Mouse (Mus musculus) MEL (cell line): ENCODE results near the gene Psmd9. TPM values are rescaled to one million over a fixed set of nuclear protein-coding genes. Genes with fewer than 3 reads are reported as not detected.

ENCODE experiments used
- DNase-seq: peaks from one replicate; pipeline ENCODE4 v3.0.0; 2011; ENCODE audit warnings: low read depth, low spot score
- H3K27ac ChIP-seq: 2 replicates; pipeline ENCODE4 v1.5.1; 2012; ENCODE audit warnings: low read depth, mild to moderate bottlenecking, control low read depth, low read length, moderate library complexity; ENCODE audit not compliant: control insufficient read depth
- H3K27me3 ChIP-seq, 2 experiments: fragments of 150-350 bp in 1 of 2; sonication (generic) in 1 of 2; 2 replicates each; pipeline ENCODE4 v1.6.1; 2012; ENCODE audit warnings: low read length in 2 of 2, mild to moderate bottlenecking in 2 of 2, improper control_type of control experiment in 1 of 2, moderate library complexity in 1 of 2; ENCODE audit not compliant: insufficient read depth in 2 of 2, control insufficient read depth in 1 of 2
- H3K36me3 ChIP-seq, 2 experiments: 2 replicates each; pipeline ENCODE4 v1.6.1; 2012 to 2014; ENCODE audit warnings: low read length in 2 of 2, improper control_type of control experiment in 1 of 2, inconsistent platforms in 1 of 2, mild to moderate bottlenecking in 1 of 2; ENCODE audit not compliant: insufficient read depth in 2 of 2, control insufficient read depth in 1 of 2
- H3K4me1 ChIP-seq, 2 experiments: fragments of 150-350 bp in 1 of 2; sonication (generic) in 1 of 2; 2 replicates each; pipeline ENCODE4 v1.6.1; 2012; ENCODE audit warnings: low read length in 2 of 2, improper control_type of control experiment in 1 of 2, mild to moderate bottlenecking in 1 of 2; ENCODE audit not compliant: insufficient read depth in 2 of 2, control insufficient read depth in 1 of 2
- H3K4me3 ChIP-seq, 2 experiments: fragments of 150-350 bp in 1 of 2; sonication (generic) in 1 of 2; 2 replicates each; pipeline ENCODE4 v1.5.1; 2012; ENCODE audit warnings: low read depth in 2 of 2, low read length in 2 of 2, mild to moderate bottlenecking in 2 of 2, moderate library complexity in 2 of 2, control low read depth in 1 of 2, improper control_type of control experiment in 1 of 2; ENCODE audit not compliant: control insufficient read depth in 1 of 2, insufficient read depth in 1 of 2
- H3K79me2 ChIP-seq: 2 replicates; pipeline ENCODE4 v1.6.1; 2012; ENCODE audit warnings: mild to moderate bottlenecking, low read length, moderate library complexity; ENCODE audit not compliant: control insufficient read depth, poor library complexity, insufficient read depth
- H3K9ac ChIP-seq: 2 replicates; pipeline ENCODE4 v1.6.1; 2012; ENCODE audit warnings: low read depth, mild to moderate bottlenecking, control low read depth, low read length, moderate library complexity; ENCODE audit not compliant: control insufficient read depth, poor library complexity, severe bottlenecking
- H3K9me3 ChIP-seq: fragments of 150-350 bp; sonication (generic); replicated peaks from 2 replicates; pipeline ENCODE4 v1.6.1; 2012; ENCODE audit warnings: mild to moderate bottlenecking, low read length, improper control_type of control experiment, moderate library complexity; ENCODE audit not compliant: insufficient read depth
- BHLHE40 ChIP-seq: IDR thresholded peaks from 2 replicates; pipeline ENCODE4 v1.6.1; 2012; ENCODE audit warnings: low read depth, mild to moderate bottlenecking, inconsistent platforms, low read length, improper control_type of control experiment, borderline replicate concordance
- CHD1 ChIP-seq: IDR thresholded peaks from 2 replicates; pipeline ENCODE4 v1.6.1; 2012; ENCODE audit warnings: low read depth, mild to moderate bottlenecking, inconsistent platforms, low read length, improper control_type of control experiment
- CHD2 ChIP-seq: IDR thresholded peaks from 2 replicates; pipeline ENCODE4 v1.6.1; 2011; ENCODE audit warnings: low read length, improper control_type of control experiment
- CTCF ChIP-seq, 3 experiments: IDR thresholded peaks in 2 of 3; conservative IDR thresholded peaks in 1 of 3; 2 replicates each; pipeline ENCODE4 v1.5.1; 2011 to 2012; ENCODE audit warnings: low read length in 3 of 3, low read depth in 2 of 3, mild to moderate bottlenecking in 2 of 3, improper control_type of control experiment in 1 of 3, inconsistent platforms in 1 of 3, mixed read lengths in 1 of 3, moderate library complexity in 1 of 3; ENCODE audit not compliant: control insufficient read depth in 1 of 3, insufficient read depth in 1 of 3, poor library complexity in 1 of 3, severe bottlenecking in 1 of 3
- ELF1 ChIP-seq: IDR thresholded peaks from 2 replicates; pipeline ENCODE4 v1.6.1; 2014; ENCODE audit warnings: low read depth, mild to moderate bottlenecking, inconsistent platforms, low read length, improper control_type of control experiment, moderate library complexity
- EP300 ChIP-seq, 2 experiments: IDR thresholded peaks; 2 replicates each; pipeline ENCODE4 v1.6.1; 2011; ENCODE audit warnings: improper control_type of control experiment in 2 of 2, low read length in 2 of 2, low read depth in 1 of 2, mild to moderate bottlenecking in 1 of 2
- GATA1 ChIP-seq: IDR thresholded peaks from 2 replicates; pipeline ENCODE4 v1.6.1; 2011; ENCODE audit warnings: low read depth, low read length, improper control_type of control experiment
- HCFC1 ChIP-seq: IDR thresholded peaks from 2 replicates; pipeline ENCODE4 v1.6.1; 2012; ENCODE audit warnings: low read depth, mild to moderate bottlenecking, inconsistent platforms, low read length, improper control_type of control experiment, moderate library complexity
- JUND ChIP-seq: IDR thresholded peaks from 2 replicates; pipeline ENCODE4 v1.6.1; 2011; ENCODE audit warnings: low read depth, mild to moderate bottlenecking, improper control_type of control experiment, low read length
- MAX ChIP-seq: IDR thresholded peaks from 2 replicates; pipeline ENCODE4 v1.6.1; 2011; ENCODE audit warnings: low read length, improper control_type of control experiment
- MAZ ChIP-seq: IDR thresholded peaks from 2 replicates; pipeline ENCODE4 v1.6.1; 2012; ENCODE audit warnings: low read depth, mild to moderate bottlenecking, inconsistent platforms, low read length, improper control_type of control experiment
- MEF2A ChIP-seq: IDR thresholded peaks from 2 replicates; pipeline ENCODE4 v1.6.1; 2014; ENCODE audit warnings: low read depth, mild to moderate bottlenecking, inconsistent platforms, low read length, improper control_type of control experiment; ENCODE audit not compliant: poor library complexity, insufficient replicate concordance, severe bottlenecking; ENCODE audit errors: extremely low read depth
- MXI1 ChIP-seq: IDR thresholded peaks from 2 replicates; pipeline ENCODE4 v1.6.1; 2011; ENCODE audit warnings: mild to moderate bottlenecking, low read depth, low read length, improper control_type of control experiment
- NELFE ChIP-seq: IDR thresholded peaks from 2 replicates; pipeline ENCODE4 v1.6.1; 2011; ENCODE audit warnings: low read depth, low read length, improper control_type of control experiment
- POLR2AphosphoS2 ChIP-seq: IDR thresholded peaks from 2 replicates; pipeline ENCODE4 v1.6.1; 2011; ENCODE audit warnings: low read length, improper control_type of control experiment
- RAD21 ChIP-seq: IDR thresholded peaks from 2 replicates; pipeline ENCODE4 v1.6.1; 2011; ENCODE audit warnings: mild to moderate bottlenecking, low read depth, low read length, improper control_type of control experiment
- SIN3A ChIP-seq: IDR thresholded peaks from 2 replicates; pipeline ENCODE4 v1.6.1; 2012; ENCODE audit warnings: low read length, improper control_type of control experiment, inconsistent platforms
- SMC3 ChIP-seq: IDR thresholded peaks from 2 replicates; pipeline ENCODE4 v1.6.1; 2011; ENCODE audit warnings: low read depth, low read length, improper control_type of control experiment
- TBP ChIP-seq: IDR thresholded peaks from 2 replicates; pipeline ENCODE4 v1.8.0; 2011; ENCODE audit warnings: low read depth, low read length, improper control_type of control experiment
- TCF12 ChIP-seq: IDR thresholded peaks from 2 replicates; pipeline ENCODE4 v1.6.1; 2014; ENCODE audit warnings: low read depth, mild to moderate bottlenecking, inconsistent platforms, low read length, improper control_type of control experiment, moderate library complexity
- UBTF ChIP-seq: IDR thresholded peaks from 2 replicates; pipeline ENCODE4 v1.6.1; 2012; ENCODE audit warnings: low read depth, mild to moderate bottlenecking, inconsistent platforms, low read length, improper control_type of control experiment, moderate library complexity, borderline replicate concordance; ENCODE audit not compliant: insufficient read depth
- USF2 ChIP-seq, 2 experiments: IDR thresholded peaks; 2 replicates each; pipeline ENCODE4 v1.6.1; 2011 to 2012; ENCODE audit warnings: improper control_type of control experiment in 2 of 2, low read length in 2 of 2, borderline replicate concordance in 1 of 2, inconsistent platforms in 1 of 2, low read depth in 1 of 2, mild to moderate bottlenecking in 1 of 2; ENCODE audit not compliant: insufficient read depth in 1 of 2
- ZMIZ1 ChIP-seq: IDR thresholded peaks from 2 replicates; pipeline ENCODE4 v1.6.1; 2012; ENCODE audit warnings: low read depth, mild to moderate bottlenecking, inconsistent platforms, low read length, improper control_type of control experiment, moderate library complexity
- polyA plus RNA-seq, 2 experiments: library from polyadenylated mRNA; stranded (reverse) in 1 of 2; unstranded in 1 of 2; fragments of >175 nt in 1 of 2; fragments of >200 nt in 1 of 2; gene quantifications; 2 replicates each; pipeline versions ENCODE4 v1.2.1 to v1.2.4; 2012; ENCODE audit warnings: low replicate concordance in 2 of 2, low read depth in 1 of 2; ENCODE audit not compliant: insufficient read length in 2 of 2, insufficient read depth in 1 of 2, missing spikeins in 1 of 2
- total RNA-seq: library from RNA; depleted of rRNA; stranded (reverse); fragments of 300-350 nt; gene quantifications from 2 replicates; pipeline ENCODE4 v1.2.3, GENCODE M21; 2012

The Psmd9 gene
- total and polyA plus RNA-seq, 3 experiments: 32.0 to 54.6 TPM; not detected in 1

DNA sequence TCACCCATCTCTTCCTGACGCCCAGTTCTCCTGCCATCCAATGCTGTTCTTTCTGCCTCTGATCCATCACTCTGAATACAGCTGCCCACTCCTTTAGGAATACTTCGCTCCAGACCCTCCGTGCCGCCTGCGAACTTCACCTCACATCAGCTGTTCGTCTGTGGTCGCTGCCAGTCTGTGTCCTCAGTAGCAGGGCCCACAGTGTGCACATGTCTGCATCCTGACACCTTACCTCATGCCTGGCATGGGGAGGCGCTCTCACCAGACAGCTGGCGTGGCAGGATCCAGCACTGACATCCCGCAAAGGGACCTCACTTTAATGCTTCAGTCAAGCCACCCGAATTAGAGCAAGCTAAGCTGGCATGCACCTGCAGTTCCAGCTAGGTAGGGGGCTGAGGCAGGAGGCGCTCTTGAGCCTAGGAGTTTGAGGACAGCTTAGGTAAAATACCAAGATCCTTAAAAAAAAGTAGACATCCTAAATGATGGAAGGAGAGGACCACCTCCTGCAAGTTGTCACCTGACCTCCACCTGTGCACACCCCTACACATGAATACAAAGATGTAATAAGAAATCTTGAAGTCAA is 127.1 kb downstream of the Psmd9 start:
- Histone ChIP-seq H3K36me3 (no peaks in the 10 kb centered on the region), H3K9ac (no peak overlapping the region), H3K79me2 (no peaks in the 10 kb centered on the region), H3K4me1 (no peaks in the 10 kb centered on the region), H3K27ac (no peak overlapping the region), H3K9me3 (no peaks in the 10 kb centered on the region)
- DNase-seq: peak; percentile 44
- TF ChIP-seq RAD21 (peak; percentile 5), HCFC1 (no peak), TCF12 (no peak), JUND (no peak), MXI1 (no peak), ELF1 (no peak), NELFE (no peak), CHD2 (no peak), EP300 (IDR thresholded peaks at IDR 0.05; ENCODE audit: low read depth in 1 of 2, low read length in 2 of 2) (no peak), MEF2A (no peak), SMC3 (peak; percentile 23; the same call in 1 of the 2 replicates), UBTF (no peak), MAZ (no peak), ZMIZ1 (no peak), TBP (no peak), POLR2AphosphoS2 (no peak), GATA1 (no peak), CTCF (IDR thresholded peaks at IDR 0.05 in 2 of 3, conservative IDR thresholded peaks at IDR 0.05 in 1 of 3; ENCODE audit: control insufficient read depth in 1 of 3, insufficient read depth in 1 of 3, low read depth in 2 of 3, low read length in 3 of 3, poor library complexity in 1 of 3, severe bottlenecking in 1 of 3) (peak; percentile 18 to 50 (median 49); a peak in 5 of 6 replicates), SIN3A (no peak)
- TF ChIP-seq, all 39 proteins: peak for 3
- H3K27me3 ChIP-seq: no peaks in the 10 kb centered on the region
- no peak overlapping the region for H3K4me3 ChIP-seq

DNA sequence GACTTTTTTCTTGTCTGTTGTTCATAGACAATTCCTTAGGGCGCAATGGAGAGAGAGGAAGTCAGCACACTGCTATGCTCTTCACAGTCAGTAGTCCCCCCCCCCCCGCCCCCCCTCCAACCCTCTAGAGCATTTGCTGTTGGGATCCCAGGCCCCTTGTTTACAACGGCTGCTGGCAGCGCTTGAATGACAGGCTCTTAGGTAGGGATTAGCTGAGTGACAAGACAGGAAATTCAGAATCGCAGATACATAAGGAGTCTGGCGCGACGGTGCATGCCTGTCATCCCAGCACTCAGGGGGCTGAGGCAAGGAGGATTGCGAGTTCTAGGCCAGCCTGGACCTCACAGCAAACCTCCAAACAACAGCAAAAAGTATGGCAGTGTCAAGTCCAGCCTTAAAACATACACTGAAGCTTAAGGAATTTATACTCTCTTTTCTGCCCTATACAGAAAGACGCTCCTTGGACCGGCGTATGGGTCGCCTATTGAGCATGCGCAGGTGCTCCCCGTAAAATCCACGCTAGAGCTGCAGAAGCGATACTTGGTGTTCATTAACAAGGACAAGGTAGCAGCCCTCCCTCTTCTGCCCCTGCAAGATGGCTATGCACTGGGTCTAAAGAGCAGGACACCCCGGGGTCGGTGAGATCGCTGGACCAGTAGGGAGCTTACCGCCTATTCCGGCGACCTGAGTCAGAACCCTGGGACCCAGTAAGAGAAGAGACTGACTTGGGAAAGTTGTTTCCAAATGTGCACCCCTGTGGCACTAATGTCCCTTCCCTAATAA is 128.0 kb downstream of the Psmd9 start:
- TF ChIP-seq USF2 (IDR thresholded peaks at IDR 0.05; ENCODE audit: borderline replicate concordance in 1 of 2, insufficient read depth in 1 of 2, low read depth in 1 of 2, low read length in 2 of 2): no peak
- TF ChIP-seq MXI1: no peak
- no peak for TF ChIP-seq CTCF (IDR thresholded peaks at IDR 0.05 in 2 of 3, conservative IDR thresholded peaks at IDR 0.05 in 1 of 3; ENCODE audit: control insufficient read depth in 1 of 3, insufficient read depth in 1 of 3, low read depth in 2 of 3, low read length in 3 of 3, poor library complexity in 1 of 3, severe bottlenecking in 1 of 3)
- TF ChIP-seq HCFC1: no peak
- no peak for TF ChIP-seq MAX
- TF ChIP-seq RAD21: no peak
- no peak for TF ChIP-seq BHLHE40
- TF ChIP-seq CHD1: no peak
- TF ChIP-seq, all 39 proteins: peak for 0
- no peaks in the 10 kb centered on the region for H3K27me3 ChIP-seq
- H3K9ac ChIP-seq: no peak overlapping the region
- no peaks in the 10 kb centered on the region for H3K4me1 ChIP-seq
- no peaks in the 10 kb centered on the region for H3K36me3 ChIP-seq
- H3K27ac ChIP-seq: no peak overlapping the region
- no peak overlapping the region for H3K4me3 ChIP-seq
- no peaks in the 10 kb centered on the region for H3K79me2 ChIP-seq
- DNase-seq: no peak
- H3K9me3 ChIP-seq: no peaks in the 10 kb centered on the region
